Mouse (Mus musculus) heart, embryonic 15.5 days (tissue): ENCODE data around the gene Pole3. TPM values are rescaled to one million over a fixed set of nuclear protein-coding genes. Genes with fewer than 3 reads are reported as not detected.

ENCODE experiments used
- ATAC-seq: fragments of 200-750 bp; cut with Nextera tagmentation; replicated peaks from 2 replicates; pipeline ENCODE4 v1.8.0; 2017; ENCODE audit warnings: low read depth, moderate TSS enrichment; ENCODE audit not compliant: insufficient number of reproducible peaks, insufficient read depth, low FRiP score
- H3K27ac ChIP-seq: fragments of 300-500 bp; sonication (generic); 2 replicates; pipeline ENCODE4 v1.5.1; 2015; ENCODE audit warnings: mild to moderate bottlenecking, inconsistent platforms
- H3K27me3 ChIP-seq: fragments of 300-500 bp; sonication (generic); 2 replicates; pipeline ENCODE4 v1.6.1; 2015; ENCODE audit warnings: inconsistent platforms
- H3K36me3 ChIP-seq: fragments of 300-500 bp; sonication (generic); 2 replicates; pipeline ENCODE4 v1.6.1; 2015; ENCODE audit warnings: mild to moderate bottlenecking, inconsistent platforms
- H3K4me1 ChIP-seq: fragments of 300-500 bp; sonication (generic); replicated peaks from 2 replicates; pipeline ENCODE4 v1.6.1; 2015; ENCODE audit warnings: inconsistent platforms
- H3K4me2 ChIP-seq: fragments of 300-500 bp; sonication (generic); 2 replicates; pipeline ENCODE4 v1.6.1; 2015; ENCODE audit warnings: inconsistent platforms, mild to moderate bottlenecking, moderate library complexity
- H3K4me3 ChIP-seq: fragments of 300-500 bp; sonication (generic); 2 replicates; pipeline ENCODE4 v1.5.1; 2015; ENCODE audit warnings: mild to moderate bottlenecking, inconsistent platforms
- H3K9ac ChIP-seq: fragments of 300-500 bp; sonication (generic); 2 replicates; pipeline ENCODE4 v1.6.1; 2015; ENCODE audit warnings: mild to moderate bottlenecking, inconsistent platforms
- H3K9me3 ChIP-seq: fragments of 300-500 bp; sonication (generic); replicated peaks from 2 replicates; pipeline ENCODE4 v1.6.1; 2016; ENCODE audit warnings: inconsistent platforms
- WGBS: fragments of 180-500 bp; shearing (Covaris S2); methylation state at CpG from one replicate; pipeline ENCODE4 v1.1.7; 2015; ENCODE audit warnings: mixed read lengths; 5-methylcytosine and 5-hydroxymethylcytosine counted together
- polyA plus RNA-seq: library from polyadenylated mRNA; unstranded; fragments of >200 nt; fragmentation: Nextera tagmentation; extraction: Ambion mirVana; gene quantifications from 2 replicates; pipeline ENCODE4 v1.2.1, GENCODE M21; 2015

Pole3 gene
- 43.1 and 53.9 TPM in 2 replicates for polyA plus RNA-seq

- H3K4me1 ChIP-seq = peaks cover 12% of the 10 kb centered on the region
- no peaks in the 10 kb centered on the region for H3K27me3 ChIP-seq
- H3K9ac ChIP-seq = peak within 1 kb of the TSS; percentile 82
- H3K4me2 ChIP-seq = peak within 1 kb of the TSS; percentile 85
- peak; percentile 98 for ATAC-seq
- WGBS = under 1% methylated on average over 59 of the region's 59 CpGs
- H3K9me3 ChIP-seq = no peaks in the 10 kb centered on the region
- H3K36me3 ChIP-seq = peaks cover 9% of the 10 kb centered on the region; the same call in 1 of the 2 replicates
- peak within 1 kb of the TSS; percentile 83 for H3K4me3 ChIP-seq
- H3K27ac ChIP-seq = peak within 1 kb of the TSS; percentile 94
Observed at GRCm38 (mm10) chr4:62524651-62525488, at the start of gene Pole3, which contains the start of gene 4933430I17Rik. Gene Pole3 (minus strand): TSS chr4:62525068. Gene 4933430I17Rik (plus strand): TSS chr4:62525369.

DNA sequence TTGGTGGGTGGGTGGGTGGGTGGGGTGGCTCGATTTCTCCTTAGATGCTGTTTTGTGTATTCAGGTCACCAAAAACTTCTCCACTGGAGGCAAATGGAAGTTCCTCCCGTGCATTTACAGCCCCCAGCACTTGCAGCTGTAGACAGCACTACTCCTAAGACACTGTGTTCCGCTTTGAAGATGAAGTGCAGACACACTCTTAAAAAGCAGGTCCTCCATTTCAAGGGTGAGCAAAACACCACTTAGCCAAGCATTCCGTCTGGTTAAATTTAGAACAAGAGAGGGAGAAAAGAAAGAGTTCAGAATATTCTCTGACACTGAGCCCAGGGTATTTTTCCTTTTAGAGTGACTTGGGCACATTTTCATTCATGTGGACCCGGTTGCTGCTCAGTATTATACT is 45.2 kb upstream of the Pole3 start:
- Histone ChIP-seq H3K27me3 (peaks cover 71% of the 10 kb centered on the region), H3K4me2 (peak overlapping the region; percentile 26; the same call in 1 of the 2 replicates), H3K27ac (0 out of 2 replicates have a peak overlapping the region, but pooled peaks have one; percentile 36), H3K36me3 (no peaks in the 10 kb centered on the region), H3K9me3 (no peaks in the 10 kb centered on the region), H3K4me1 (peaks cover 25% of the 10 kb centered on the region), H3K9ac (no peak overlapping the region), H3K4me3 (no peak overlapping the region)
- 28% methylated on average over 5 of the region's 5 CpGs for WGBS
- ATAC-seq = 0 out of 2 replicates have a peak, but pooled peaks have one; percentile 18

- peaks cover 75% of the 10 kb centered on the region for H3K27me3 ChIP-seq
- 0 out of 2 replicates have a peak overlapping the region, but pooled peaks have one; percentile 26 for H3K4me2 ChIP-seq
- H3K27ac ChIP-seq = no peak overlapping the region
Observed at GRCm38 (mm10) chr4:62569603-62570002, 44.7 kb upstream of the Pole3 start.

DNA sequence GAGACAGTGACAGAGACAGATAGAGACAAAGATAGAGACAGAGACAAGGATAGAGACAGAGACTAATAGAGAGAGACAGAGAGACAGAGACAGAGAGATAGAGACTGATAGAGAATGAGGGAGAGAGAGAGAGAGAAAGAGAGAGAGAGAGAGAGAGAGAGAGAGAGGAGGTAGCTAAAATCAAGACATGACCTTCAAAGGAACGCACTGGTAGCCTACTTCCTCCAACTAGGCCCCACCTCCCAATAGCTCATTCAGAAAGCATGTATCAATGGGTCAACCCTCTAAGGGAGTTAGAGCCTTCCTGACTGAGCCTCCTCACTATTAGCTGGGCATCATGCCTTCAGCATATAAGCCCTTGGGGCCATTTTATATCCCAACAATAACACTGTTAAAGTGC is 43.5 kb upstream of the Pole3 start:
- peaks cover 85% of the 10 kb centered on the region for H3K27me3 ChIP-seq
- WGBS = 75% methylated on average over 1 of the region's 1 CpGs

More at GRCm38 (mm10) chr4:62569603-62570002, 44.7 kb upstream of the Pole3 start:
- H3K36me3 ChIP-seq = no peaks in the 10 kb centered on the region
- peaks cover 25% of the 10 kb centered on the region for H3K4me1 ChIP-seq
- ATAC-seq = no peak
- H3K9me3 ChIP-seq = no peaks in the 10 kb centered on the region
- no peak overlapping the region for H3K9ac ChIP-seq
- H3K4me3 ChIP-seq = no peak overlapping the region
- 52% methylated on average over 5 of the region's 5 CpGs for WGBS

GRCm38 (mm10) chr4:62567696-62568095 is 42.8 kb upstream of the Pole3 start:
- no peak overlapping the region for H3K27ac ChIP-seq
- WGBS = 72% methylated on average over 6 of the region's 6 CpGs
- no peaks in the 10 kb centered on the region for H3K36me3 ChIP-seq
- no peak overlapping the region for H3K9ac ChIP-seq
- no peak overlapping the region for H3K4me2 ChIP-seq
- H3K4me3 ChIP-seq = no peak overlapping the region
- ATAC-seq = no peak
- H3K4me1 ChIP-seq = peaks cover 25% of the 10 kb centered on the region
- H3K27me3 ChIP-seq = peaks cover 86% of the 10 kb centered on the region
- H3K9me3 ChIP-seq = no peaks in the 10 kb centered on the region

More for the DNA sequence above, 43.5 kb upstream of the Pole3 start:
- no peak overlapping the region for H3K27ac ChIP-seq
- ATAC-seq = no peak
- no peak overlapping the region for H3K4me3 ChIP-seq
- H3K4me1 ChIP-seq = peaks cover 25% of the 10 kb centered on the region
- no peaks in the 10 kb centered on the region for H3K9me3 ChIP-seq
- no peak overlapping the region for H3K9ac ChIP-seq
- H3K36me3 ChIP-seq = no peaks in the 10 kb centered on the region
- H3K4me2 ChIP-seq = no peak overlapping the region

DNA sequence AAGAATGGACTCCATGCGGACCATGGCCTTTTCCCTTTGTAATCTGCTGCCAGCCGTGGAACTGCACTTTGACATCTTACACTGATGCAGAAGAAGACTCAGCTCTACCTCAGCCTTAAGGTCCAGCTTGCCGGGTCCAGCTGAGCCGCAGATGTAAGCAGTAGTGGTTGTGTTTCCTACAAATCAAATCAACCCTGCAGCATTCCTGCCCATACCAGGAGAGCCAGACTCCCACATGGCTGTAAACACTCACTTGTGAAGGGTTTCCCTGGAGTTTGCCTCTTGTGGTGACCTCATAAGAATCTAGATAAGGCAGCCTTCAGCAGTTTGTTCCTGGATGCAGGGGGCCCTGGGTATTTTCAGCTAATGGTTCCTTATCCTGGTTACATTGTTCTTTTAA is 41.7 kb upstream of the Pole3 start:
- no peak overlapping the region for H3K9ac ChIP-seq
- H3K4me3 ChIP-seq = no peak overlapping the region
- H3K4me1 ChIP-seq = peaks cover 25% of the 10 kb centered on the region
- 22% methylated on average over 4 of the region's 4 CpGs for WGBS
- no peaks in the 10 kb centered on the region for H3K9me3 ChIP-seq
- H3K4me2 ChIP-seq = no peak overlapping the region
- H3K27ac ChIP-seq = peak overlapping the region; percentile 32
- H3K36me3 ChIP-seq = no peaks in the 10 kb centered on the region
- 0 out of 2 replicates have a peak, but pooled peaks have one; percentile 29 for ATAC-seq
- H3K27me3 ChIP-seq = peaks cover 84% of the 10 kb centered on the region

DNA sequence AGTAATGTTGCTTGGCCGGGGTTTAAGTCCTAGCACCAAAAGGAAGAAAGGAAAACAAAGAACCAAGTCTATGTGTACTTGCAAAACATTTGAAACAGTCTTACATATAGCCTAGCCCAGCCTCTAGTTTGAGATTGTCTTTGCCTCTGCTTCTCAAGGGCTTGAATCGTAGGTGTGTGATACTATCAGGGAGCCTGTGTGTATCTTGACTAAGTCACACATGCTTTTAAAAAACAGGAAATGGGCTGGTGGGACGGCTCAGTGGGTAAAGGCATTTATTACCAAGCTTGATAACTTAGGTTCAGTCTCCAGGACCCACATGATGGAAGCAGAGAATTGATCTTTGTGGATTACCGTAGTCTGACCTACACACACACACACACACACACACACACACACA is 37.1 kb upstream of the Pole3 start:
- H3K4me3 ChIP-seq = no peak overlapping the region
- no peak overlapping the region for H3K4me2 ChIP-seq
- H3K36me3 ChIP-seq = no peaks in the 10 kb centered on the region
- H3K9ac ChIP-seq = no peak overlapping the region
- H3K9me3 ChIP-seq = no peaks in the 10 kb centered on the region
- ATAC-seq = no peak
- H3K27ac ChIP-seq = no peak overlapping the region
- peaks cover 58% of the 10 kb centered on the region for H3K27me3 ChIP-seq
- WGBS = 61% methylated on average over 4 of the region's 4 CpGs
- peaks cover 18% of the 10 kb centered on the region for H3K4me1 ChIP-seq

DNA sequence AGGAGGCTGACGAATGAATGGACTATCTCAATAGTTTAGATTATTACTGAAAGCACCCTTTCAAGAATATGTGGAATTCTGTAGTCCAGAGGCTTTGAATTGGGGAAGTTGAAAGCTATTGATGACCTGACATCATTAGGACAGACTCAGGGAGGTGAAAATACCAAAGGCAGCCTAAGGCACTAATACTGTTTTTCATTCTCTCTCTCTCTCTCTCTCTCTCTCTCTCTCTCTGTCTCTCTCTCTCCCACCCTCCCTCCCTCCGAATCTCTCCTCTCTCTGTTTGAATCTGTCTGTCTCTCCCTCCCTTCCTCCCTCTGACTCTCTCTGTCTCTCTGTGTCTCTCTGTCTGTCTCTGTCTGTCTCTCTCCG is 36.7 kb upstream of the Pole3 start:
- 50% methylated on average over 3 of the region's 3 CpGs for WGBS
- H3K27me3 ChIP-seq = peaks cover 55% of the 10 kb centered on the region
- no peak overlapping the region for H3K9ac ChIP-seq
- H3K9me3 ChIP-seq = no peaks in the 10 kb centered on the region
- ATAC-seq = no peak
- H3K4me2 ChIP-seq = no peak overlapping the region
- no peaks in the 10 kb centered on the region for H3K36me3 ChIP-seq
- H3K4me1 ChIP-seq = peaks cover 17% of the 10 kb centered on the region
- H3K4me3 ChIP-seq = no peak overlapping the region
- no peak overlapping the region for H3K27ac ChIP-seq

DNA sequence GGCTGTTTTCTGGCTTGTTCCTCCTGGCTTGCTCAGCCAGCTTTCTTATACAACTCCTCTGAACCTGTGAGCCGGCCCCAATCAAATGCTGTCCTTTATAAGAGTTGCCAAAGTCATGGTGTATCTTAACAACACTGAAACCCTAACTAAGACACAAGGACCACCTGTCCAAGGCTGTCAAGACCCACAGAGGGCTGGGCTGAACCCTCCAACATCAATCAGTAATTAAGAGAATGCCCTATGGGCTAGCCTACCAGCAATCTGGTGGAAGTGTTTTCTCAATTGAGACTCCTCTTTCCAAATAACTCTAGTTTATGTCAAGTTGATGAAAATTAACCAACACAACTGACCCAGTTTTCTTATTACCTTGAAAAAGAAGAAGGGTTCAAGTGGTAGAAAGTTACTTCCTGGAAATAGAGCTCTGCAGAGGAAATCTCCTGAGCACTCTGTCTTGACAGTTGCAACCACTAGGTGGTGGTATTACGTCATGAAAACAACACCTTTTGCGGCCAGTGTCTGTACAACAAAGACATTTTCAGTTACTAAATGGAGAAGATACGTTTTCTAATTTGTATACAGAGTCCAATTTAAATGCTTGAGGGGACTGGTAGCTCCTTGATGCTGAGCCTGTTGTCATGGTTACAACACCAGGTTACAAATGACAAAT is 36.2 kb upstream of the Pole3 start:
- peaks cover 12% of the 10 kb centered on the region for H3K4me1 ChIP-seq
- H3K4me3 ChIP-seq = no peak overlapping the region
- no peak overlapping the region for H3K27ac ChIP-seq
- no peak for ATAC-seq
- 24% methylated on average over 4 of the region's 4 CpGs for WGBS
- H3K4me2 ChIP-seq = no peak overlapping the region
- no peaks in the 10 kb centered on the region for H3K36me3 ChIP-seq
- H3K9me3 ChIP-seq = no peaks in the 10 kb centered on the region
- peaks cover 50% of the 10 kb centered on the region for H3K27me3 ChIP-seq
- H3K9ac ChIP-seq = no peak overlapping the region

DNA sequence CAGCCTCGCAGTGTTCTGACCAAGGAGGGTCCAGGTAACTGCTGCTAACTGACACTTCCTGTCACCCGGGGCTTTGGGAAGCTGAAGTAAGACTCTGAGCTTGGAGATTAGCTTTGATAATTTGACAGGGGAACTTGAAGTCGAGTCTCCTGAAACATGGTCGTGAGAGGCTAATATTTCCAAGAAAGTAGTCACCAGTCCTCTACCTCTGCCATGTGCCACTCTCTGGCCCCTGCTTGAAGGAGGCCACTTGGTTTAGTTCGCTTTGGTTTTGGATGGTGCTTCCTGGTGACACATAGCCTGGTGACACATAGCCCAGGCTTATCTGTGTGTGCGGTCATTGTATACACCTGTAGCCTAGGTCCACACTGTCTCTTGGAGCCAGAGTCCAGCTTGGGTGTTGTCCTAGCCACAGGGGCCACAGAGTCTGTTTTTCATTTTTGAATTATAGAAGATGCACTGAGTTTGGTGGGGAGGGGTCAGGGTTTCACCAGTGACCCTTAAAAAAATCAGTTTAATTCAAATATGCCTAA is 35.0 kb upstream of the Pole3 start, which contains the start of gene Rgs3:
Gene Rgs3, plus strand, starts transcription at position 51 of the 533 bp plus-strand sequence.
- no peak for ATAC-seq
- Histone ChIP-seq H3K9ac (no peak within 1 kb of the TSS), H3K9me3 (no peaks in the 10 kb centered on the region), H3K4me2 (no peak within 1 kb of the TSS), H3K36me3 (no peaks in the 10 kb centered on the region), H3K27me3 (peaks cover 38% of the 10 kb centered on the region), H3K4me1 (peaks cover 12% of the 10 kb centered on the region), H3K27ac (no peak within 1 kb of the TSS), H3K4me3 (no peak within 1 kb of the TSS)
- WGBS = 46% methylated on average over 6 of the region's 6 CpGs

DNA sequence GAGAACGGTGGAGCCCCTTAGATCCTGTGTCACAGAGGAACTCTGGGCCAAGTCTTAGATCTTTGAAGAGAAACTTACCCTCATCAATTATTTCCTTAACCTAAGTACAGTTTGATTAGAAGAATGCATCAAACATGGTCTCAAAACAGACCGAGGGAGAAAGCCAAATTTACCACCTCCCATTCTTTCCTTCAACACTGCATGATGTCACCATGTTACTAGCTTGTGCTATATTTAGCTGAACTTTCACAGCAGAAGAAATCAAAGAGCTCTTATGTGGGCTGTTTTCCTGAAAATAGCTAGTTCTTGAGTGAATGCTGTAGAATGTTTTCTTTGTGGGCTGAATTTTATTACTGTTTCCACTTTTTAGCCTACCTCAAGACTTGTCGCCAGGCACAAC is 32.6 kb upstream of the Pole3 start:
- H3K36me3 ChIP-seq = no peaks in the 10 kb centered on the region
- H3K4me1 ChIP-seq = peaks cover 12% of the 10 kb centered on the region
- H3K9ac ChIP-seq = no peak overlapping the region
- H3K27me3 ChIP-seq = peaks cover 15% of the 10 kb centered on the region
- no peaks in the 10 kb centered on the region for H3K9me3 ChIP-seq
- no peak overlapping the region for H3K4me3 ChIP-seq
- no peak overlapping the region for H3K4me2 ChIP-seq
- WGBS = 39% methylated on average over 3 of the region's 3 CpGs
- no peak overlapping the region for H3K27ac ChIP-seq
- no peak for ATAC-seq
